Mouse (Mus musculus): ENCODE measurements around the gene Smad6.

GRCm38 (mm10) chr9:64049471-64050380 is 27.9 kb upstream of the Smad6 start:
- TF ChIP-seq ZC3H11A (IDR thresholded peaks at IDR 0.05; ENCODE audit: borderline replicate concordance, low read depth, low read length) (no peak), ZNF384 (IDR thresholded peaks at IDR 0.05; ENCODE audit: low read depth, low read length) (no peak), MAFK (IDR thresholded peaks at IDR 0.05; ENCODE audit: insufficient read depth, low read depth, low read length) (no peak), HCFC1 (IDR thresholded peaks at IDR 0.05; ENCODE audit: borderline replicate concordance, insufficient read depth, low read length) (peak; percentile 30; the same call in 1 of the 2 replicates)

Measured in ES-E14 (cell line).